Mouse (Mus musculus): ENCODE data around the gene Cep57l1.

The Cep57l1 gene

GRCm38 (mm10) chr10:41744006-41744405 lies 65.7 kb downstream of the Cep57l1 start:
- in situ Hi-C loops (cut with MboI) = no loop called here

- in situ Hi-C loops (cut with MboI) = no loop called here
These were observed 69.5 kb downstream of the Cep57l1 start for GRCm38 (mm10) chr10:41740221-41740620.

- in situ Hi-C loops (cut with MboI) = no loop called here
These were observed 72.4 kb downstream of the Cep57l1 start for GRCm38 (mm10) chr10:41737245-41737644.

GRCm38 (mm10) chr10:41735398-41735797 lies 74.3 kb downstream of the Cep57l1 start:
- in situ Hi-C loops (cut with MboI) = no loop called here

GRCm38 (mm10) chr10:41733214-41733613 lies 76.5 kb downstream of the Cep57l1 start:
- in situ Hi-C loops (cut with MboI) = no loop called here

GRCm38 (mm10) chr10:41731932-41732331 lies 77.7 kb downstream of the Cep57l1 start:
- in situ Hi-C loops (cut with MboI) = no loop called here

- in situ Hi-C loops (cut with MboI) = no loop called here
These were observed 78.9 kb downstream of the Cep57l1 start for GRCm38 (mm10) chr10:41730746-41731145.

- in situ Hi-C loops (cut with MboI) = no loop called here
These were observed 83.5 kb downstream of the Cep57l1 start for GRCm38 (mm10) chr10:41726215-41726614.

- in situ Hi-C loops (cut with MboI) = no loop called here
These were observed 90.1 kb downstream of the Cep57l1 start for GRCm38 (mm10) chr10:41719587-41719986.

- in situ Hi-C loops (cut with MboI) = no loop called here
These were observed 93.4 kb downstream of the Cep57l1 start, which contains the start of gene Ccdc162 for GRCm38 (mm10) chr10:41716029-41716897. Gene Ccdc162, minus strand, starts transcription at chr10:41716634.

- in situ Hi-C loops (cut with MboI) = no loop called here
These were observed 94.1 kb downstream of the Cep57l1 start for GRCm38 (mm10) chr10:41715557-41715956.

- in situ Hi-C loops (cut with MboI) = no loop called here
These were observed 98.2 kb downstream of the Cep57l1 start for GRCm38 (mm10) chr10:41711467-41711866.

- in situ Hi-C loops (cut with MboI) = no loop called here
These were observed 98.9 kb downstream of the Cep57l1 start for GRCm38 (mm10) chr10:41710773-41711172.

- in situ Hi-C loops (cut with MboI) = no loop called here
These were observed 100.3 kb downstream of the Cep57l1 start for GRCm38 (mm10) chr10:41709341-41709740.

GRCm38 (mm10) chr10:41699669-41700068 lies 110.0 kb downstream of the Cep57l1 start:
- in situ Hi-C loops (cut with MboI) = no loop called here

- in situ Hi-C loops (cut with MboI) = no loop called here
These were observed 112.6 kb downstream of the Cep57l1 start for GRCm38 (mm10) chr10:41697040-41697439.

GRCm38 (mm10) chr10:41690978-41691377 lies 118.7 kb downstream of the Cep57l1 start:
- in situ Hi-C loops (cut with MboI) = no loop called here

GRCm38 (mm10) chr10:41689941-41690887 lies 119.5 kb downstream of the Cep57l1 start:
- in situ Hi-C loops (cut with MboI) = no loop called here

- in situ Hi-C loops (cut with MboI) = loop anchor here (5.0 kb wide), 1 partner anchor 177 kb away; no protein-coding TSS in a partner anchor
These were observed 125.1 kb downstream of the Cep57l1 start for GRCm38 (mm10) chr10:41684548-41684996.

GRCm38 (mm10) chr10:41682546-41683393 lies 126.9 kb downstream of the Cep57l1 start:
- in situ Hi-C loops (cut with MboI) = loop anchor here (5.0 kb wide), 1 partner anchor 175 kb away; no protein-coding TSS in a partner anchor

GRCm38 (mm10) chr10:41678746-41679360 lies 130.8 kb downstream of the Cep57l1 start:
- in situ Hi-C loops (cut with MboI) = no loop called here
